Mouse (Mus musculus): ENCODE data around the gene Rep15.
A peak's percentile ranks its signal among the peaks of the same experiment; 100 is the strongest.

Rep15 gene

GRCm38 (mm10) chr6:147029591-147029990, 2.8 kb upstream of the Rep15 start:
- DNase-seq (ENCODE audit: low read depth, low spot score): no peak

GRCm38 (mm10) chr6:147030096-147030885, 2.1 kb upstream of the Rep15 start:
- DNase-seq (ENCODE audit: low read depth, low spot score): no peak

GRCm38 (mm10) chr6:147042291-147043290, 10.2 kb downstream of the Rep15 start, which contains the start of gene Mrps35:
Mrps35 (plus strand) TSS chr6:147042764.
- peak; percentile 91 for DNase-seq (ENCODE audit: low read depth, low spot score)

GRCm38 (mm10) chr6:147043633-147044032, 11.2 kb downstream of the Rep15 start:
- no peak for DNase-seq (ENCODE audit: low read depth, low spot score)

- no peak for DNase-seq (ENCODE audit: low read depth, low spot score)
These were observed 16.9 kb downstream of the Rep15 start for GRCm38 (mm10) chr6:147049239-147049805.

- no peak for DNase-seq (ENCODE audit: low read depth, low spot score)
These were observed 19.3 kb downstream of the Rep15 start for GRCm38 (mm10) chr6:147051666-147052065.

- no peak for DNase-seq (ENCODE audit: low read depth, low spot score)
These were observed 20.1 kb downstream of the Rep15 start for GRCm38 (mm10) chr6:147052440-147052839.

GRCm38 (mm10) chr6:147053785-147054646, 21.6 kb downstream of the Rep15 start:
- DNase-seq (ENCODE audit: low read depth, low spot score): no peak

GRCm38 (mm10) chr6:147055374-147055977, 23.1 kb downstream of the Rep15 start:
- no peak for DNase-seq (ENCODE audit: low read depth, low spot score)

GRCm38 (mm10) chr6:147059326-147059725, 26.9 kb downstream of the Rep15 start:
- no peak for DNase-seq (ENCODE audit: low read depth, low spot score)

GRCm38 (mm10) chr6:147061630-147062029, 29.2 kb downstream of the Rep15 start:
- no peak for DNase-seq (ENCODE audit: low read depth, low spot score)

- no peak for DNase-seq (ENCODE audit: low read depth, low spot score)
These were observed 29.6 kb downstream of the Rep15 start for GRCm38 (mm10) chr6:147062034-147062433.

- no peak for DNase-seq (ENCODE audit: low read depth, low spot score)
These were observed 30.3 kb downstream of the Rep15 start for GRCm38 (mm10) chr6:147062694-147063093.

GRCm38 (mm10) chr6:147064226-147064943, 32.0 kb downstream of the Rep15 start:
- no peak for DNase-seq (ENCODE audit: low read depth, low spot score)

GRCm38 (mm10) chr6:147064944-147065261, 32.5 kb downstream of the Rep15 start:
- DNase-seq (ENCODE audit: low read depth, low spot score): no peak

- DNase-seq (ENCODE audit: low read depth, low spot score): no peak
These were observed 43.5 kb downstream of the Rep15 start for GRCm38 (mm10) chr6:147075808-147076387.

GRCm38 (mm10) chr6:147076878-147077277, 44.5 kb downstream of the Rep15 start:
- no peak for DNase-seq (ENCODE audit: low read depth, low spot score)

- no peak for DNase-seq (ENCODE audit: low read depth, low spot score)
These were observed 47.5 kb downstream of the Rep15 start for GRCm38 (mm10) chr6:147079919-147080318.
